Mouse (Mus musculus) heart, postnatal 4 days (tissue): Measurements from ENCODE around the gene Etfbkmt. TPM values are rescaled to one million over a fixed set of nuclear protein-coding genes. Genes with fewer than 3 reads are reported as not detected.
"Not testable (repeated sequence)": the region's sequence is repeated elsewhere in the genome, so short reads cannot be mapped to it uniquely, and the experiment has no call there.

Source experiments
- DNase-seq: peaks from one replicate; pipeline ENCODE4 v3.0.0; 2021
- total RNA-seq, 2 experiments: library from RNA; stranded (reverse); gene quantifications; 2 replicates each; pipeline ENCODE4 v1.2.3; 2021

Gene Etfbkmt
- total RNA-seq, 2 experiments from 2014 or later = 12.2 to 15.7 TPM

DNA sequence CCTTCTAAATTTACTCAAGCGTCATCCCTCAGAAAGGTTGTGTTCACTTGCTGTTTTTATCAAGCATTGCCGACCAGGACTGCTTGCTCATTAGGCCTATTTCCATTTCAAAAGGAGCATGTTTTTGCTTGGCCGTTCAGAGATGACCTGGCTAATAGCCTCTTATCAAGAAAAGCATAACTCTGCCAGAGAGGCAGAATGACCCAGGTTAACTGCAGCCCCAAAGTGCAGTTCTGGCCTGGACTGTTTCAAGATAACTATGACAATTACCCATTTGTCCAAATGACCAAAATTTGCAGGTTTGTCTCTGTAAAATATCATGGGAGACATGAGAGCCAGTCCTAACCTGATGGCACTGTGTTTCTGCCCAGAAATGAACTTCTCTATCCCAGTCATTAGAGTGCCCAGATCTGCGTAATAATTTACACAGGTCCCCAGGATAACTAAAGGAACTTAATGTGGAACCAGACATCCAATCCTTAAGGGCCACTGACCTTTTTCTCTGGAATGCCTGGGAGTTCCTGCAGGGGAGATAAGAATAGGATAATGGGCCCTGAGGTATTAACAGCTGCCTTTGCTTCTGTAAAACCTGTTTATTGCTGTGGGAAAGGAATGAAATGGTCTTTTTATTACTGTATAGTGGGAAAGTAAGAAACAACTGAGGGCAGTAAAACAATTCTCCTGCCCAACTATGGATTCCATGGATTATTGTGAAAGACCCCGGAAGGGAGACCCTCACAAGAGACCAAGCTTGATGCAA, 5.1 kb upstream of the Etfbkmt start:
- DNase-seq = no peak

DNA sequence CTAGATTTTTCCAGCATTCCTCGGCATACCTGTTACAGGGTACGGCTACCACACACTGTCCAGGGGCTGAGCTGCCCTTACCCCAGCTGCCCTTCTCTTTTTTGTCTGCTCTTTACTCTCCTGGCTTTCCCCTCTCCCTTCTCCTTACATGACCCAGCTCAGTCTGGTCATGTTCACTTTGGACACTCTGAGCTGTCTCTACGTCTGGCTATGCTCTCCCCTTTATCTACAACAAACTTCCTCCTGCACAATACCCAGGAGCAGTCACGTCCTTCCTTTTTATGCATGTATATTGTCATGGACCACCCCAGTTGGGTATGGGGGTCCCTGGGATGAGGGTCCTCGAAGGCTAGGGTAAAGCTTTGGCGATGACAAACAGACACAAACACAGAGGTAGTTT, 4.0 kb upstream of the Etfbkmt start:
- DNase-seq = no peak

DNA sequence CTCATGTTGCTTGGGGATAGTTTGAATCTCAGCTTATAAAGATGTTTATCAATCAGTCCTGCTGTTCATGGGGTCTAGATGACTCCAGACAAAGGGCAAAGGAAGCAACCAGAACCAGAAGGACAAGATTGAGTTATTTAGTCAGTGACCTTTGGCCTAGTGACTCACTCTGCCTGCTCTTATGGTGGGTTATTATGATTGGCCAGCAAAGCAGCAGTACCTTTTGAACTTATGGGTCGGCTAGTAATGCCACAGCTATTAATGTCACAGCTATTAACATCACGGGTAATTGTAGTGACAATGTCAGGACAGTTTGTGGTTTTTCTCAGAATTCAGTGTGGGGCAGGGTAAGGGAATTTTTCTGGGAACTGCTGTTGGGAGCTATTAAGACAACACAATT, 1.7 kb upstream of the Etfbkmt start:
- no peak for DNase-seq

DNA sequence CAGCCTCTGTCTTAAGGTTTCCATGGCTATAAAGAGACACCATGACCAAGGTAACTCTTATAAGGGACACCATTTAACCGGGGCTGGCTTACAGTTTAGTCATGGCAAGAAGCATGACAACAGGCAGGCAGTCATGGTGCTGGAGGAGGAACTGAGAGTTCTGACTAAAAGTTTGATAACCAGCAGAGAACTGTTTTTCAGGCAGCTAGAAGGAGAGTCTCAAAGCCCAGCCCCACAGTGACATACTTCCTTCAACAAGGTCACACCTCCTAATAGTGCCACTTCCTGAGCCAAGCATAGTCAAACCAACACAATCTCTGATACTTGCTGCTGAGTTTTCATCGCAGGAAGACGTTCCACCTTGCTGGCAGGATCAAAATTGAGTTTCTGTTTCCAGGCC, 638 bp upstream of the Etfbkmt start:
- DNase-seq = no peak

DNA sequence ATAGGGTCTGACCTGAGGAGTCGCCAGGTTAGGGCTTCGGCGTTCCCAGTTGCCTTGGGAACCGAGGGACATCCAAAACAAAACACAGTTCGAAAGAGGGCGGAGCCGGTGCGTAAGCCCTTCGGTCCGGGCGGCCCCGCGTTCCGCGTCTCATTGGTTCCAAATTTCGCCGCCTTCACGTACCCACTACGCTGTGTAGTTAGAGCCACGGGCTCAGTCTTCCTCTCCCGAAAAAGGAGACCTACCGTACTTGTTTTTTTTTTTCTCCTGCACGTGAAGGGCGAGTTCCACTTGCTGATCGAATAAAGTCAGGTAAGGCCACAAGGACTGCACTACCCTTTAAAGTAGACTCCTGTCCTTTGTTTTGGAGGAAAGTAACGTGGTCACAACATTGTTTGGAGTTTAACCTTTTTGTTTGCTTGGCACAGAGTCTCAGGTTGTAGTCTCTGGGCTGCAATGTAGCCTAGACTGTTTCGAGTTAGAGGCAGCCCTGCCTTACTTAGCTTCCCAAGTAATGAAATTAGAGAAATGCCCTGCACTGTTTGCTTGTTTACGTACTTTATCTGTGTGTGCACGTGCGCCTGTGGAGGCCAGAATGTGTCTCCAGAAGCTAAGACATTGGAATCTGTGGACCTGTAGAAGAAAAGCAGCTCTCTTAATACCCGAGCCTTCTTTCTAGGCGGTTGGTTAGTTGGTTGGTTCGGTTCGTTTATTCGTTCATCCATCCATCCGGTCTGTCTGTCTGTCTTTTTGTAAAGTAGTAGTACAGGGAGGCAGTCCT, 1.9 kb downstream of the Etfbkmt start:
- DNase-seq = peak; percentile 90

DNA sequence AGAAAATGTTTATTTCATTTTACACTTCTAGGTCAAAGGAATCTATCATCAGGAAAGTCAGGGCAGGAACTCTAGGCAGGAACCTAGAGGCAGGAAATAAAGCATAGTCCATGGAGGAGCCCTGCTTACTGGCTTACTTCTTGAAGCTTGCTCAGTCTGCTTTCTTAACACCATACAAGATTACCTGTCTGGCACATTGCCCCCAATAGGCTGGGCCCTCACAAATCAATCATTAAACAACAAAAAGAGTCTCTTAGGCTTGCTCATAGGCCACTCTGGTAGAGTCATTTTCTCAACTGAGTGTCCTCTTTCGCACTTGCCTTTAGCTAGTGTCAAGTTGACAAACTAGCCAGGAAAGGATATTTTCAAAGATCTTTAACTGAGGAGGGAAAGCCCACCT, 5.5 kb downstream of the Etfbkmt start:
- DNase-seq = no peak

DNA sequence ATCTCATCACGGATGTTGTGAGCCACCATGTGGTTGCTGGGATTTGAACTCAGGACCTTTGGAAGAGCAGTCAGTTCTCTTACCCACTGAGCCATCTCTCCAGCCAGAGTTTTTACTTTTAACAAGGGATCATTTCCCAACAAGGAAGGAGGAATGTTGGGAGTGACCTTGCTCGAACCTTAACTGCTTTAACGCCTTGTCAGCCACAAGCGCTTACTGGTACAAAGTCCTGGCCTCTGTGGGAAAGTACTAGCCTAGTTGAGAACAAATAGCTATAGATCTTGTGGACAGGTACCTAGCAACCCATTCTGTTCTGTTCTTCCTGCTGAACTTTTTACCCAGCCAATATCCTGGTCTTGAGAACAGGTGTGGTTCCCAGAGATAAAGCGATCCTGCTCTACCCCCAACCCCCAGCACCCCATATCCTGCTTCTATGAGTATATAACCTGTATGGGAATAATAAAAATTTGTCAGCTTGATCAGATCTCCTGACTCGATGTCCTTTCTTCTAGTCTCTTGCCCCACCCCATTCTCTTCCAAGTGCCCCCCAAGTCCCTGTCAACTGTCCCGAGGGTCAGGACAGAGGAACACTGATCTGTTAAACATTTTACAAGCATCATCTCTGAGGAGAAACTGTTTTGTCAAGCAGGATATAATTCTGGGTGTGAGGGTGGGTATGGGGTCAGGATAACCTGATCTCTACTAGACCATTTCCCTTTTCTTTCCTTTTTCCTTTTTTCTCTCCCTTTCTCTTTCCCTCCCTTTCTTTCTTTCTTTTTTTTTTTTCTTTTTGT, 9.0 kb downstream of the Etfbkmt start:
- DNase-seq = no peak

DNA sequence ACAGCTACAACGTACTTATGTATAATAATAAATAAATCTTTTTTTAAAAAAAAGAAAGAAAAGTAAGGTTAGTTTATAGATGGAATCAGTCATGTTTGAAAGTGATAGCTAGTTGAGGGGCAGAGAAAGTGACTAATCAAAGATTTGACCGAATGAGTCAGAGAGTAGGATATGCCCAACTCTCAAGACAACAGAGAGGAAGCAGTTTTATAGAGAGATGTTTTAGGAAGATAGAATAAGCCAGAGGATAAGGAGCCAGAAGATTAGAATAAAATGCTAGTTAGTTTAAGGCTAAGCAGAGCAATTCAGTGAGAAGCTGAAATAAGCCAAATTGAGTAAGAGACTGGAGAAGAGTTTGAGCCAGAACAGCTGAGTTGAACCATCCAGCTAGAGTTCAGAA, 12.5 kb downstream of the Etfbkmt start:
- no peak for DNase-seq

DNA sequence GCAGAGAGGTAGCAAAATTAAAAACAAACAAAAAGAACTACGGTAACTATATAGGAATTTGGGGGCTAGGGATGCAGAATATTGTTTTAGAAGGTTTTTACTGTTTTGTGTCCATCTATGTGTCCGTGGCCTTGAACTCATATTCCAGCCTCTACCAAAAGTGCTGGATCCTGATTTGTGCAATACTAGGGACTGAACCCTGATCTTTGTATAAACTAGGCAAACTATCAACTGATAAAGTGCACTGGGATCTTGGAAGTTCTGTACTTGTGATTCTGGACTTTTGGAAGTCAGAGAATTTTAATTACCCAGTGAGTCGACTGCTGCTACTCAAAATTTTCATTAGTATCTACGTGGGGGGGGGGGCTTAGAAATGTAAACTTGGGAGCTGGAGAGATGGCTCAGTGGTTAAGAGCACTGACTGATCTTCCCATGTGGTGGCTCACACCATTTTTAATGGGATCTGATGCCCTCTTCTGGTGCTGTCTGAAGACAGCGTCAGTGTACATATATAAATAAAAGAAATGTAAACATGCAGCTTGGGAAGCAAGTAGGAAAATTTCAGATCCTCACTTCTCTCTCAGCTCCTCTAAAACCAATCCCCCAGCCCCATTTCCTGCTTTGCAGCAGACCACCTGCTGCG, 13.9 kb downstream of the Etfbkmt start:
- DNase-seq = no peak

DNA sequence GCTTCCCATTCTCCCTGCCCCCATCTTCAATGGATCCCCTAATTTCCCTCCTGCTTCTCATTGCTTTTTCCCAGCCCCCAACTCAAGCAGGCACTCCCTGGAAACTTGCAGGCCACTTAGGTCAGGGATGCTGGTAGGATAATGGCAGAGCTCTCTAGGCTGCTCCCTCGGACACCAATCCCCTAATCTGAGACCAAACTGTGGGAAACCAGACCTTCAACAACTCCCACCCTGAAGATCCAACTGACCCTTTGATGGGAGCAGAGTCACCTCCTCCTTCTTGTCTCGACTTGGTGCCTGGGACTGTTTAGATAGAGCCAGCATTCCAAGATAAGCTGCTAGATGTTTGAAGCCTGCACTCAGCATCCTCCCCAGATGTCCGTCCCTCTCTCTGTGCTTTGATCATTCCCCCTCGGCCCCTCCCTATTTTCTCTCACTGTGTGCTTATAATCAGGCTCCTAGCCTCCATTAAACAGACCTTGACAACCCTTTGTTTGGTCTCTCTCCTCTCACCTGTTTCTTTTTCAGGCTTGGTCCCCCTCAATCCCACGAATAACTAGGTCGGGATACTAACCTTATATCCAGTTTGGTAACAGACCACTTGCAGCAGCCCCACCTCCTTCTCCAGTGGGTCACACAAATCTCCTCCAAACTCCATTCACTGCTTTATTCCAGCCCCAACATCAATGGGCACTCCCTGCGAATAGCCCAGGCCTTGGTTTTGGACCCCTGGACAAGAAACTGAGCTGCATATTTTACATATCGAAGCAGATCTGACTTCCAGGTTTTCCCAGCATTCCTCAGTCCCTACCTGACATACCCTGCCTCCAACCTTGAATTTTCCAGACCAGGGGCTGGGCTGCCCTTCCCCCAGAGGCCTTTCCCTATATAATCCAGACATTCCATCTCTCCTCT, 14.7 kb downstream of the Etfbkmt start:
- no peak for DNase-seq

DNA sequence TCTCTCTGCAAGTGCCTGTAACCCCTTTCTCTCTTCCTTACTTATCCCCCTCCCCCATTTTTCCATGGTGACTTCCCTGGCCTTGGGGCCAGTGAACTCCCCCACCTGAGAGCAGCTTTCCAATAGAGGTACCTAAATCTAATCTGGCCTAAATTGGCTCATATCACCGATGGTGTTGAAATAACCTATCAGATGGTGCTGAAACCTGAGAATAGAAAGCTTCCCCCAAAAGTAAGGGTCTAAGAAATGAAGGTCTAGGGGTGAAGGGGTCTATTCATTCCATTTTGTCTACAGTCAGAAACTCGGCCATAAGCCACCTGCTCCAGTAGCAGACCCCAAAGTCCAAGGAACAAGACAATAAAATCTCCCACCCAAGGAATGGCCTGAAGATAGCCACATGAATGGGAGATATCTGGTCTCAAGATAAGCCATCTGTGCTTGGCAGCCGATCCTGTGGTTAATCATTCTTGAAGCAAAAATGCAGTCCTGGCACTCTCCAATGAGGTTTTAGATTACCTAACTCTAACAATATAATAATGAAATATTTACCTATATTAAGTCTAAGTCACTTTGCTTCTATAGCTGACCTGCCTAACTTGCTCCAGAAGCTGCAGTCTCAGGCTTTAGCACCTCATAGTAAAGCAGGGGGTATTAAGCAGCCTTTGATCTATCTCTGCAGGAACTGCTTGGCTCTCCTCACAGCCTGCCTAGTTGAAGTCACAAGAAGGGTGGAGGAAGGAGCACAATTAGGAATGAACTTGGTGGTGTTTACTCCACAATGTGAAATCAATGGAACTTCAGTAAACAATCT, 15.6 kb downstream of the Etfbkmt start:
- no peak for DNase-seq

DNA sequence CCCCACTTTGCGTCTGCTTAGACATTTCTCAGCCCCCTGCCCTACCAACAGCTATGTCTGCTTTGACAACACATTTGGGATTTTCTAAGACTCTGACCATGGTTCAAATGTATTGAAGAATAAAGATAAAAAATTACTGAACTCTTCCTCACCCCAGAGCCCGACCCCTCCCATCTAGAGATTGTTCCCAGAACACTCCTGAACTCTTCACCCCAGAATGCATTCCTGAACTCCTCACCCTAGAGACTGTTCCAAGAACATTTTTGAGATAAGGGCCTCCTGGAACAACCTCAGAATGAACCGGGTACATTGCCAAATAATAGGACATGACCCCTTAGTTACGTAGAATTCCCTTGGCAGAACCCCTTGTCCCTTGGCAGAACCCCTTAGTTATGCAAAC, 27.4 kb downstream of the Etfbkmt start:
- peak; percentile 20 for DNase-seq

DNA sequence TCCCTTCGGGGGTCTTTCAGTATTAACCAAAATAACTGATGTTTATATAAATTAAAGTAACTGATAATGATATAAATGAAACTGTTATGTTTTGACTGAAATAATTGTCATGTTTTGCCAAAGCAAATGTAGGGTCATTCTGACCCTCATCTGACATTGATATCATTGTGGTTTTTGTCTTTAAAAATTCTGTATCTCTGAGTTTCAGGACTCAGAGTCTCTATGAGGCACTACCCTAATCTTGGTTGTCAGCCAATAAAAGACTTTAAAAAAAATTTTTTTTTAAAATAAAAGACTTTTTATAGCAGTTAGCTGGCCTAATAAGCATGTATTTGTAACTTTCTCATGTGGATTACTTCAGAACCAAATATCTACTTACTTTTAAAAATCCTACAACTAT, 28.0 kb downstream of the Etfbkmt start:
- no peak for DNase-seq

DNA sequence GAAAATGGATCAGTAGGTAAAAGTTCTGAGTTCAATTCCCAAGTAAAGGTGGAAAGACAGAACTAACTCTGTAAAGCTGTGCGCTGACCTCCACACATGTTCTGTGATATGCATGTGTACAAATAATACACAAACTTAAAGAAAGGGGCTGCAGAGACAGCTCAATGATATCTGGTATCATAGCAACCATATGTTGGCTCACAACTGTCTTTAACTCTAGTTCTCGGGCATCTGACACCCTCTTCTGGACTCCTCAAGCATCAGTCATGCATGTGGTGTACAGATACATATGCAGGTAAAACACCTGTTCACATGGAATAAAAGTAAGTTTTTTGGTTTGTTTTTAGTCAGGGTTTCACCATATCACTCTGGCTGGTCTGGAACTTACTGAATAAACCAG, 28.8 kb downstream of the Etfbkmt start:
- DNase-seq = no peak

DNA sequence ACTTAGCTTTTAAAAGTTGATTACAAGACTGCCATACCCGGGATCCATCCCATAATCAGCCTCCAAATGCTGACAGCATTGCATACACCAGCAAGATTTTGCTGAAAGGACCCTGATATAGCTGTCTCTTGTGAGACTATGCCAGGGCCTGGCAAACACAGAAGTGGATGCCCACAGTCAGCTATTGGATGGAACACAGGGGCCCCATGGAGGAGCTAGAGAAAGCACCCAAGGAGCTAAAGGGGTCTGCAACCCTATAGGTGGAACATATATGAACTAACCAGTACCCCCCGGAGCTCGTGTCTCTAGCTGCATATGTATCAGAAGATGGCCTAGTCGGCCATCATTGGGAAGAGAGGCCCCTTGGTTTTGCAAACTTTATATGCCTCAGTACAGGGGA, 30.3 kb downstream of the Etfbkmt start:
- not testable (repeated sequence) for DNase-seq

DNA sequence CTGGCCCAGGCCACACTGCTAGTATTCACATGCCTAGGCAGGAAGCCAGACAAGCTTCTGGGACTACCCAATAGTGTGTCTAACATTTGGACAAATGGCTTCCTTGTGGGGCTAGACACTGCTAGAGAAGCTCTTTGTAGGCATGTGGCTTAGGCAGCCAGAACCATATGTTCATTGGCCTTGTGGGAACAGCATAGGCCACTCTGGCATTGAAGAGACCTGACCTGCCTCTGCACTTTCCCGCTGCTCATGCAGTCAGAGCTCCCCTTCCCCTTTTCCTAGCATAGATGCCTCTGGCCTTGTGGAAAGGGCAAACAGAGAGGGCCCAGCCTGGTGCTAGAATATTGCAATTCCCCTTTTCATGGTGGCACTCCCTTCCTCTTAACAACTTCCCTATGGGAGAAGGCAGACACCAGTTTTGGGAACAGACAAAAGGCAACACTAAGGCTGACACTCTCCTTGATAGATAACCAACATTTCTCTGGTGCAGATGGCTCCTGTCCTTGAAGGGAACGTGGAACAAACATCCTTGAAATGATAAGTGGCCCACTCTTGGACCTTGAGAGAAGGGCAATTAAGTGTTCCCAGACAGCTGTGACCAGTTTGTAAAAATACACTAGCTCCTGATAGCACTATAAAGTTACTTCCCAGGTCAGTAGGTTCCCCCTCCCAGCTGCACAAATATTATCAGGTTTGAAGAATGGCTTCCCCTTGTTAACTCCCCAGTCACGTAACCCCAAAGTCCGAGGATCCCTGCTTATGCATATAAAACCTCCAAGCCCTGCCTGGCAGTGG, 34.4 kb downstream of the Etfbkmt start:
- peak; percentile 18 for DNase-seq

DNA sequence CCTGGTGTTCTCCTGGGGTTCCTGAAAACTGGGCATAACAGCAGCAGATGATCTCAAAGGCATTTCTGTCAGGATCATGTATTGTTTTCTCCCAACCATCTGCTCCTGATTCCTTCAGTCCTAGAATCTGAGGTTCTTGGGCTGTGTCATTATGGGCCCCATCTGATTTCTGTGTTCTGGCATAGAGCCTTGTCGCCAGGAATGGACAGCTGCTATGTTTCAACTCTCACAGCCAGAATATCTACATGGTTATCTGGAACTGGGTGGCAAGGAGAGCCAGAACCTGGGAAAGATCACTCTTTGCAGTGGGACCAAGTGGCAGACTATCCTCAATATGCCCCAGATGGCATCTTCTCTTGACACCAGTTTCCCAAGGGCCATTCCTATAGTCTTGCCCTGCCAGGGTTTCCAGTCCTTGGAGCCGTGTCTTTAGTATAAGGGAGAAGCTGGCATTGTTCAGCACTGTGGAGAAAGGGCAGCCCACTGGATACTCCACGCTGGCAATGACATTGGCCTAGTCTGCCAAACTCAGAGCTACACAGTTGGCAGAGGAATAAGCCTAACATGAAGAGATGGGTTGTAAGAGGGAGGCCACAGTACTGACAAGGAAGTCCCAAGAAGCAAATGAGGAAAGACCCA, 35.4 kb downstream of the Etfbkmt start:
- DNase-seq = peak; percentile 45

DNA sequence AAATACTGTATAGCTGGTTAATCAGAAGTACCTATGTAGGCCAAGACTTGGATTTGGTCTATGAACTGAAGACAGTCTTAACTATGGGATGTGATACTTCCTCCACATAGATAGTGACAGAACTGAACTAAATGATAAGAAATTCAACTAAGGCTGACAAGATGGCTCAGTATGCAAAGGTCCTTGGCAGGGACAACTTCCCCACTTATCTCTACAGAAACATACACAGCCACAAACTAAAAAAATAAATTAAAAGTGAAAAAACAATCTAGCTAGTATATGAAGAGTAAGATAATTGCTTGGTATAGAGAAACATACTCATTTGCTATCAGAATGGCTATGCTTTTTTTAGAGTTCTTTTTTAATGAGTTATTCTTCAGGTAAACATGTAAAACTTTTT, 39.4 kb downstream of the Etfbkmt start:
- DNase-seq = no peak

DNA sequence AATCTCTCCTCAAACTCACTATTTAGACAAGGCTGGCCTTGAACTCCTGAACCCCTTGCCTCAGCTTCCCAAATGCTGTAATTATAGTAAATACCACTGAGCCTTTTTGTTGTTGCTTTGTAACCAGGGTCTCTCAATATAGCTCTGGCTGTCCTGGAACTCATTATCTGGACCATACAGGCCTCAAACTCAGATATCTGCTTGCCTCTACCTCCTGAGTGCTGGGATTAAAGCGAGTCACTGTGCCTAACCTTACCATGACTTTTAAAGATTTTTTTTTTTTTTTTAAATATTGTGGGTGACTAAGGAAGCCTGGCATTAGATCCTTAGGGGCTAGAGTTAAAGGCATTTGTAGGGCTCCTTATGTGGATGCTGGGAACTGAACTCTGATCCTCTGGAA, 44.4 kb downstream of the Etfbkmt start:
- no peak for DNase-seq
